Mouse (Mus musculus) intestine, embryonic 15.5 days (tissue): ENCODE results near the gene Prm2. TPM values are rescaled to one million over a fixed set of nuclear protein-coding genes. Genes with fewer than 3 reads are reported as not detected.

ENCODE experiments used
- ATAC-seq: fragments of 200-750 bp; cut with Nextera tagmentation; 2 replicates; pipeline ENCODE4 v1.8.0; 2017; ENCODE audit warnings: moderate TSS enrichment, moderate library complexity
- H3K27ac ChIP-seq: fragments of 300-500 bp; sonication (generic); 2 replicates; pipeline ENCODE4 v1.5.1; 2015; ENCODE audit warnings: mild to moderate bottlenecking, inconsistent platforms
- H3K27me3 ChIP-seq: fragments of 300-500 bp; sonication (generic); replicated peaks from 2 replicates; pipeline ENCODE4 v1.6.1; 2015; ENCODE audit warnings: inconsistent platforms
- H3K36me3 ChIP-seq: fragments of 300-500 bp; sonication (generic); 2 replicates; pipeline ENCODE4 v1.6.1; 2015; ENCODE audit warnings: inconsistent platforms
- H3K4me1 ChIP-seq: fragments of 300-500 bp; sonication (generic); replicated peaks from 2 replicates; pipeline ENCODE4 v1.6.1; 2015; ENCODE audit warnings: inconsistent platforms
- H3K4me2 ChIP-seq: fragments of 300-500 bp; sonication (generic); replicated peaks from 2 replicates; pipeline ENCODE4 v1.6.1; 2015; ENCODE audit warnings: mild to moderate bottlenecking, inconsistent platforms
- H3K4me3 ChIP-seq: fragments of 300-500 bp; sonication (generic); replicated peaks from 2 replicates; pipeline ENCODE4 v1.5.1; 2015; ENCODE audit warnings: inconsistent platforms
- H3K9ac ChIP-seq: fragments of 300-500 bp; sonication (generic); 2 replicates; pipeline ENCODE4 v1.6.1; 2015; ENCODE audit warnings: inconsistent platforms
- H3K9me3 ChIP-seq: fragments of 300-500 bp; sonication (generic); 2 replicates; pipeline ENCODE4 v1.6.1; 2016; ENCODE audit warnings: inconsistent platforms
- whole genome bisulfite sequencing: fragments of 180-500 bp; shearing (Covaris S2); methylation state at CpG from one replicate; pipeline ENCODE4 v1.1.7; 2015; 5-methylcytosine and 5-hydroxymethylcytosine counted together
- polyA plus RNA-seq: library from polyadenylated mRNA; unstranded; fragments of >200 nt; fragmentation: Nextera tagmentation; extraction: Ambion mirVana; gene quantifications from 2 replicates; pipeline ENCODE4 v1.2.1, GENCODE M21; 2015

Gene Prm2
- polyA plus RNA-seq, 1 experiment from 2014 or later = not detected

GRCm38 (mm10) chr16:10783152-10783434 is 12.8 kb downstream of the Prm2 start:
- peaks cover 43% of the 10 kb centered on the region for H3K4me1 ChIP-seq

GRCm38 (mm10) chr16:10782377-10783151 is 13.4 kb downstream of the Prm2 start:
- H3K4me1 ChIP-seq = peaks cover 43% of the 10 kb centered on the region
- H3K9ac ChIP-seq = no peak overlapping the region
- peak overlapping the region; percentile 83; the same call in 1 of the 2 replicates for H3K4me3 ChIP-seq
- H3K27ac ChIP-seq = no peak overlapping the region
- no peaks in the 10 kb centered on the region for H3K36me3 ChIP-seq
- peak overlapping the region; percentile 91 for H3K4me2 ChIP-seq
- H3K9me3 ChIP-seq = no peaks in the 10 kb centered on the region
- no peak for ATAC-seq
- no peaks in the 10 kb centered on the region for H3K27me3 ChIP-seq
- 62% methylated on average over 6 of the region's 6 CpGs for WGBS

More at GRCm38 (mm10) chr16:10783152-10783434, 12.8 kb downstream of the Prm2 start:
- 20% methylated on average over 1 of the region's 1 CpGs for WGBS
- Histone ChIP-seq H3K27me3 (no peaks in the 10 kb centered on the region), H3K4me2 (peak overlapping the region; percentile 91), H3K9me3 (no peaks in the 10 kb centered on the region), H3K27ac (no peak overlapping the region), H3K4me3 (peak overlapping the region; percentile 83), H3K9ac (no peak overlapping the region), H3K36me3 (no peaks in the 10 kb centered on the region)
- ATAC-seq = no peak

GRCm38 (mm10) chr16:10781862-10782371 is 14.0 kb downstream of the Prm2 start:
- H3K9ac ChIP-seq = no peak overlapping the region
- 60% methylated on average over 9 of the region's 9 CpGs for WGBS
- no peak overlapping the region for H3K4me3 ChIP-seq
- peak overlapping the region; percentile 91; the same call in 1 of the 2 replicates for H3K4me2 ChIP-seq
- peaks cover 43% of the 10 kb centered on the region for H3K4me1 ChIP-seq
- H3K9me3 ChIP-seq = no peaks in the 10 kb centered on the region
- ATAC-seq = no peak
- no peaks in the 10 kb centered on the region for H3K27me3 ChIP-seq
- no peak overlapping the region for H3K27ac ChIP-seq
- H3K36me3 ChIP-seq = no peaks in the 10 kb centered on the region

- no peaks in the 10 kb centered on the region for H3K27me3 ChIP-seq
- no peak overlapping the region for H3K9ac ChIP-seq
- H3K27ac ChIP-seq = no peak overlapping the region
- no peaks in the 10 kb centered on the region for H3K36me3 ChIP-seq
- no peaks in the 10 kb centered on the region for H3K9me3 ChIP-seq
- WGBS = 68% methylated on average over 5 of the region's 5 CpGs
- no peak overlapping the region for H3K4me3 ChIP-seq
- H3K4me2 ChIP-seq = no peak overlapping the region
- H3K4me1 ChIP-seq = peaks cover 38% of the 10 kb centered on the region
- no peak for ATAC-seq
Measured at GRCm38 (mm10) chr16:10780631-10781120, 15.3 kb downstream of the Prm2 start.

- Histone ChIP-seq H3K27ac (no peak overlapping the region), H3K4me1 (peaks cover 20% of the 10 kb centered on the region), H3K9ac (no peak overlapping the region), H3K9me3 (no peaks in the 10 kb centered on the region), H3K4me2 (no peak overlapping the region), H3K4me3 (no peak overlapping the region), H3K27me3 (no peaks in the 10 kb centered on the region), H3K36me3 (no peaks in the 10 kb centered on the region)
- ATAC-seq = peak; percentile 29; the same call in 1 of the 2 replicates
- 65% methylated on average over 5 of the region's 5 CpGs for WGBS
Measured at GRCm38 (mm10) chr16:10777579-10778160, 18.3 kb downstream of the Prm2 start.

- Histone ChIP-seq H3K4me2 (no peak overlapping the region), H3K4me1 (peaks cover 9% of the 10 kb centered on the region; the same call in 1 of the 2 replicates), H3K4me3 (no peak overlapping the region), H3K27me3 (no peaks in the 10 kb centered on the region), H3K9ac (no peak overlapping the region), H3K36me3 (no peaks in the 10 kb centered on the region), H3K9me3 (no peaks in the 10 kb centered on the region), H3K27ac (no peak overlapping the region)
- 52% methylated on average over 7 of the region's 7 CpGs for WGBS
- no peak for ATAC-seq
Measured at GRCm38 (mm10) chr16:10776322-10776721, 19.6 kb downstream of the Prm2 start.

- WGBS = 56% methylated on average over 4 of the region's 4 CpGs
- ATAC-seq = no peak
- Histone ChIP-seq H3K36me3 (no peaks in the 10 kb centered on the region), H3K4me2 (no peak overlapping the region), H3K9me3 (no peaks in the 10 kb centered on the region), H3K9ac (no peak overlapping the region), H3K27me3 (no peaks in the 10 kb centered on the region), H3K4me3 (no peak overlapping the region), H3K27ac (no peak overlapping the region), H3K4me1 (0 out of 2 replicates have a peak, but pooled peaks cover under 1% of the 10 kb centered on the region)
Measured at GRCm38 (mm10) chr16:10774726-10775125, 21.2 kb downstream of the Prm2 start.

GRCm38 (mm10) chr16:10773543-10773942 is 22.4 kb downstream of the Prm2 start:
- 79% methylated on average over 8 of the region's 8 CpGs for WGBS
- H3K9ac ChIP-seq = no peak overlapping the region
- H3K4me2 ChIP-seq = no peak overlapping the region
- no peak overlapping the region for H3K4me3 ChIP-seq
- no peaks in the 10 kb centered on the region for H3K36me3 ChIP-seq
- H3K4me1 ChIP-seq = peaks cover 7% of the 10 kb centered on the region; the same call in 1 of the 2 replicates
- no peak overlapping the region for H3K27ac ChIP-seq
- ATAC-seq = no peak
- peaks cover 3% of the 10 kb centered on the region; the same call in 1 of the 2 replicates for H3K27me3 ChIP-seq
- no peaks in the 10 kb centered on the region for H3K9me3 ChIP-seq

GRCm38 (mm10) chr16:10771769-10772510 is 24.0 kb downstream of the Prm2 start:
- no peak for ATAC-seq
- H3K4me1 ChIP-seq = peaks cover 8% of the 10 kb centered on the region; the same call in 1 of the 2 replicates
- peaks cover 3% of the 10 kb centered on the region; the same call in 1 of the 2 replicates for H3K27me3 ChIP-seq
- H3K4me3 ChIP-seq = no peak overlapping the region
- no peaks in the 10 kb centered on the region for H3K36me3 ChIP-seq
- no peak overlapping the region for H3K4me2 ChIP-seq
- H3K9me3 ChIP-seq = no peaks in the 10 kb centered on the region
- H3K9ac ChIP-seq = no peak overlapping the region
- no peak overlapping the region for H3K27ac ChIP-seq
- WGBS = 68% methylated on average over 19 of the region's 19 CpGs

- no peaks in the 10 kb centered on the region for H3K36me3 ChIP-seq
- H3K4me1 ChIP-seq = peaks cover 8% of the 10 kb centered on the region; the same call in 1 of the 2 replicates
- no peak overlapping the region for H3K4me2 ChIP-seq
- H3K9me3 ChIP-seq = no peaks in the 10 kb centered on the region
- 0 out of 2 replicates have a peak, but pooled peaks have one; percentile 50 for ATAC-seq
- 43% methylated on average over 4 of the region's 4 CpGs for WGBS
- peaks cover 5% of the 10 kb centered on the region for H3K27me3 ChIP-seq
- H3K4me3 ChIP-seq = no peak overlapping the region
- H3K9ac ChIP-seq = no peak overlapping the region
- no peak overlapping the region for H3K27ac ChIP-seq
Measured at GRCm38 (mm10) chr16:10770531-10771325, 25.2 kb downstream of the Prm2 start.

GRCm38 (mm10) chr16:10769661-10770060 is 26.3 kb downstream of the Prm2 start:
- Histone ChIP-seq H3K4me1 (peaks cover 8% of the 10 kb centered on the region; the same call in 1 of the 2 replicates), H3K27me3 (peaks cover 7% of the 10 kb centered on the region), H3K4me3 (no peak overlapping the region), H3K27ac (no peak overlapping the region), H3K9me3 (no peaks in the 10 kb centered on the region), H3K36me3 (no peaks in the 10 kb centered on the region), H3K4me2 (no peak overlapping the region), H3K9ac (no peak overlapping the region)
- no peak for ATAC-seq
- 63% methylated on average over 2 of the region's 2 CpGs for WGBS
